Mouse (Mus musculus) ZHBTc4 (cell line): Measurements from ENCODE around the gene Lrch3.
A peak's percentile ranks its signal among the peaks of the same experiment; 100 is the strongest.
"Not testable (repeated sequence)": the region's sequence is repeated elsewhere in the genome, so short reads cannot be mapped to it uniquely, and the experiment has no call there.

Source experiments
- DNase-seq: peaks from one replicate; pipeline ENCODE4 v3.0.0-alpha.2; 2011; ENCODE audit warnings: low read depth, low spot score

Lrch3 gene

DNA sequence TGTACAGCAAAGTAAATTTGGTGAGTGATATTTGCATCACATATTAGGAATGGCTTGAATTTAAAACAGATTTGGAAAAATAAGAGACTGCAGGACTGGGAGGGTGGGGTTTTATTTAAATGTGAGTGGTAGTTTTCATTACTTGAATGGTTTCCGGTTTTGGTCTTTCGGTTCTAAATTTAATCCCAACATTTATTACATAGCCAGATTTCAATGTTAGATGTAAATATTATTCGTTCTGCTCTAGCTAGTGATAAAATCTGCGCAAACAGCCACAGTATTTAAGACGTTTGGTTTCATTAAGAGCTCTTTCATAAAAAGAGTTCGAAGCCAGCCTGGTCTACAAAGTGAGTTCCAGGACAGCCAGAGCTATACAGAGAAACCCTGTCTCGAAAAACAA lies 688 bp upstream of the Lrch3 start:
- no peak for DNase-seq

DNA sequence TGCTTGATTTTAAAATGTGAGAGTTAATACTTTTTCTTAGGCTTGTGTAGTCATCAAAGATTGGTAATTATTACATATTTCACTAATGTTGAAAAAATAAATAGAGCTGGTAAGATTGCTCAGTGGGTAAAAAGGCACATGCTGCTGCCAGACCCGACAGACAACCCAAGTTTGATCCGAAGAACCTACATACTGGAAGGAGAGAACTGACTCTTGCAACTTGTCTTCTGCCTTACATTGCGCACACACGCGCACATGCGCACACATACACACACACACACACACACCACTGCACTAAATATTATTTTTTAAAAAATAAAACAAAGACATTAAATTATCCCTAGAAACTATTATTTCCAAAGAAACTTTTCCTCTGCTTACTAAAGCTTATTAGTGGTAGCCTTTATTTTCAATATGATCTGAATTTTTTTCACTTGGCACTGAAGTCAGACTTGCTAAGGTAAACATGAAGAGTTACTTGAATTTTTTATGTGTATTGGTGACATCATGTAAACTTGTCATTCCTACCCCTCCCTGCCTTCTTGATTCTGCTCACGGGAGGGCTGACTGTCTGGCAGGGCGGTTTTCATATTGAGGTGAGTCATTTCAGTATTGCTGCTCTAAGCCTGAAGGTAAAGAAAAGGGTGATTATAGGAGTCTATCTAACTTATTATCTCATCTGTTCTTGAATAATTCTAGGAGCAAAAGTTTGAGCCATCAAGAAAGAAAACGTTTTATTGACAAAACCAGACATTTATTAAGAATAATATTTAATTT lies 1.6 kb downstream of the Lrch3 start:
- DNase-seq: no peak

DNA sequence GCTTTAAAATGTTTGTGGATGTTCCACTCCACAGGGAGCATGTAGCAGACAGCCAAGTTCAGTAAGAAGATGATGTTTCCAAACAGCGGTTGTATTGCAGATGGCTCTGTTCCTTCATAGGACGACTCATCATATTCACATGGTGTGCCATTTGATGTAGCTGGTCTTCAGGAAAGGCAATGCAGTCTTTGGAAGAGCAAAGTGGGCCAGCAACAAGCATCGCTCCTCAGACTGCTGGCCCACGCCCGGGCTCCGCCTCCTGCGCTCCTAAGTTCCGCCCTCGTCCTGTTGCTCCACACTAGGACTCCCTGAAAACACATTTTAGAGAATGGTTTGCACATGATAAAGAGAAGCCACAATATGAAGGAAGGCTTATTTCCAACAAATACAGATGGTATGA lies 12.7 kb downstream of the Lrch3 start:
- not testable (repeated sequence) for DNase-seq

DNA sequence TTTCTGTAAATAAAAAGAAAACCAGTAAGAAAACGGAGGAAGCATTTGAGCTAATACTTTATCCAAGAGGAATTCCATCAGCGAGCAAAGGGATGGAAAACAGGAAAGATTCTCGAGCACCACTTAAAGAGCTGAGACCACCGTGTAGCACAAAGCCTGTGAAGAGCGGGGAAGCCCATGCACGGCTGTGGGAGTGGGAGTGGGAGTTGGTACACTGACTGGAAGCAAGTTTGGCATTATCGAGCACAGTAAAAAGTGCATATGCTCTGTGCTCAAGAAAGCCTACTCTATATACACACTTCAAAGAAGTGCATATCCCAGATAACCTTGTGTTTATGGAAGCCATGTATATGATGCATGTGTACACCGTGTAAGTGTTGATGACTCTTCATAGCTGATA lies 13.1 kb downstream of the Lrch3 start:
- DNase-seq: no peak

DNA sequence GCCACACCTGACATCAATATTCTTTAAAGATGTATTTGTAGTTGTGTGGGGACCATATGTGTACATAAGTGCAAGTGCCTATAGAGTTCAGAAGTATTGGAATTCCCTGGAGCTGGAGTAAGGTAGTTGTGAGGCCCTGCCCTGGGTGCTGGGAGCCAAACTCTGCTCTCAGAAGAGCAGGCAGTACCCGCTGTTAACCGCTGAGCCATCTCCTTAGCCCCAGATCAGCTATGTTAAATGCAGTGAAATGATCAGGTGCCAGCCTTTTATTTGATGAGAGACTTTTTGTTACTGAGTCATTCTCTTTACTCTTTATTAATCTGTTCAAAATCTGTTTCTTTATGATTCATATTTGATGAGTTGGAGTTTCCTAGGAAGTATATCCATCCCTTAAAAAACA lies 16.0 kb downstream of the Lrch3 start:
- no peak for DNase-seq

DNA sequence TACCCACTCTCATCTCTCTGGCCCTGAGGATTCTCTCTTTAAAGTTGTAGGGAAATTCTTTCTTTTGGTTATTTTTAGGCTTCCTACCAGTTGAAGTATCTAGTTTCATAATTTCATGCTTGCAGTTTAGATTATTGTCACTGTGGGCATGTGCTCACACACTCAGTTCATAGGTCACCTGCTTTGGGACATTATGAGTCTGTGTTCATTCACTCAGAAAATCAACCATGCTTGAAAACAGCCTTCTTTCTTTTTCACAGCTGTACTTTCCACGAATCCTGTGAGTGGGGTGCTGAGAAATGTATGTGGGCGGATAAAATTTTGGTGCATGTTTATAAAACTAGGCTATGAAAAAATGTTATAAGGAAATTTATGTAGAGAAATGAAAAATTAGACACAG lies 20.6 kb downstream of the Lrch3 start:
- DNase-seq: no peak

DNA sequence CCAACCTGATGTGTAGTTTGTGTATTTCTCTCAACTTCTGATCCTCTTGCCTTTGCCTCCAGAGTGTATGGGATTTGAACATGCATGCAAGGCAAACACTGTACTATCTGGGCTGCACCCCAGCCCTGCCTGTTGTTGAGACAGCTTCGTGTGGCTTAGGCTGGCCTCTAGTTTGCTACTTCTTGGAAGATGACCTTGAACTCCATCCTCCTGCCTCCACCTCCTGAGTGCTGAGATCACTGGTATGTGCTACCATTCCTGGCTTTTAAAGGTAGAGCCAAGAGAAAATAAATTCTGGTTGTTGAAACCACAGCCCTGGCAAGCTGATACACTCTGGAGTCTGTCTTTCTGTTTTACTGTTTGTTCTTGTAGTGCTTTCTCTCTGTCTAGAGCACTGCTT lies 21.2 kb downstream of the Lrch3 start:
- no peak for DNase-seq

DNA sequence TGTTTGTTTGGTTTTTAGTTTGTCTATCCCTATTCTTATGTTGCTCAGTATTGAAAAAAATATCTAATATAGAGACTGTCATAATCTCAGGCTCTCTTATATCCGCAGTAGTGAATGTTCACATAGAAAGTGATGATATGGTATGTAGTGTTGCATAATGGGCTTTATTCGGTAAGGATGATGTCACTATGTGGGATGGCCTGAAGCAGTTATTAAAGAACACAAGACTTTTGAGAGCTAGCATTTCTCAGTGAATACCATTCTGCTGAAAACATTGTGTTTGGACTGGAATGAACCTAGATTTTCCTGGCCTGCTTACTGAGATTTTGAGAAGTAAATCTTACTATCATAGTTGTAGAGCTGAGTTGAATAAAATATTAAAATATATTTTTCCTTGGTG lies 23.5 kb downstream of the Lrch3 start:
- no peak for DNase-seq

DNA sequence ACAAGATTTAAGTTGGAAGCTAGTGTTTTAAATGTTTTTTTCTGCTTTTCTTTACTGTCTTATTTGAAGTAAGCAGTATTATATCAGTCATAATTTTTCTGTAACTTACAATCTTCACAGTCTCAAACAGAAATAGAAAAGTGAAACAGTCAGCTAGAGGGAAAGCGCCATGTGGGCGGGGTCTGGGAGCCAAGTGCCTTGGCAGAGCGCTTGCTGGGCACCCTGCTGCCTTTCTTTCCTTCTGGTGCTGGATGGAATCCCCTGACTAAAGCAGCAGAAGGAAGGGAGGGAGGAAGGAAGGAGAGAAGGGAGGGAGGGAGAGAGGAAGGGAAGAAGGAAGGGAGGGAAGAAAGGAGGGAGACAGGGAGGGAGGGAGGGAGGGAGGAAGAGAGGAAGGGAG lies 25.4 kb downstream of the Lrch3 start:
- not testable (repeated sequence) for DNase-seq

DNA sequence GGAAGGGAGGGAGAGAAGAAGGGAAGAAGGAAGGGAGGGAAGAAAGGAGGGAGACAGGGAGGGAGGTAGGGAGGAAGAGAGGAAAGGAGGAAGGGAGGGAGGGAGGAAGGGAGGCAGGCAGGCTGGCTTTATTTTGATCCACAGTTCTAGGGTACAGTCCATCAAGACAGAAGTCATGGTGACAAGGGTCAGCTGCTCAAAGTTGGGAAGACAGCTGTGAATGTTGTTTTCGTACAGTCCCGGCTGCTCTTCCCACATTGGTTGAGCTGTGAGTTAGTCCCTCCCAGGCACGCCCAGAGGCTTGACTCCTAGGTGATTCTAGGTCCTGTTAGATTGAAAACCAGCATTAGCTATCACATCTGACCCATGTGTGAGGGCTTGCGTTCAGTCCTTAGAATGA lies 25.8 kb downstream of the Lrch3 start:
- not testable (repeated sequence) for DNase-seq

DNA sequence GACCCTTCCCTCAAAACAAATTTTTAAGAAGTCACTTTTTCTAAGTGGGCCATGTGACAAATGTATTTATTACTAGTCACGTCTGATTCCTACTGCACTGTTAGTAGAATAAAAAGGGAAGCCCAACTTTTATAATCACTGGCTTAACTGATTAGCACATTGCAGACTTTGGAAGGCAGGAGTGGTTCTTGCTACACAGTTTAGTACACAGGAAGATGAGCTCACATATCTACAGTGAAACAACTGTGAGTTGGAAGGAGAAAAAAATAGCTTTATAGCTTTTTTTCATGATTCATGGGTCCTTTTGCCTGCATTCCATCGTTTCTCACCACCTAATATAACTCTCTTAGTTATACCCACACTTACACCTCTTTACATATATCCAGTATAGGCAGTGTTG lies 27.3 kb downstream of the Lrch3 start:
- not testable (repeated sequence) for DNase-seq

DNA sequence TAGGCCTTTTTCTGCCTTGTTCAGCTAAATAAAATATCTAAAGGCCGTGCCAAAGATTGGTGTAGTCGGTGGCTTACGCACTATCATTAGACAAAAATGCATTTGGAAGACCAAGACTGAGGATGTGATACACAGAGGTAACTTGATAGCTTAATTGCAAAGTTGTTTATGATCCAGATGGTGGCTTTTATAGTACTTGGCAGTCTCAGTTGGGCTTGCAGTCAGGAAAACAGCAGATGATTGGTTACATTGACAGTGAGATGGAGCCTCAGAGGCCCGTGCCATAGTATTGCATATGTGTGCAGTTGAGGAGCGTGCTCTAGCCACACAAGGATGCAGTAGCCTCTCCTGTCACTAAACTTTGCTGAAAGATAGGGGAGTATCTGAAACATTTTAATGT lies 28.8 kb downstream of the Lrch3 start:
- no peak for DNase-seq

DNA sequence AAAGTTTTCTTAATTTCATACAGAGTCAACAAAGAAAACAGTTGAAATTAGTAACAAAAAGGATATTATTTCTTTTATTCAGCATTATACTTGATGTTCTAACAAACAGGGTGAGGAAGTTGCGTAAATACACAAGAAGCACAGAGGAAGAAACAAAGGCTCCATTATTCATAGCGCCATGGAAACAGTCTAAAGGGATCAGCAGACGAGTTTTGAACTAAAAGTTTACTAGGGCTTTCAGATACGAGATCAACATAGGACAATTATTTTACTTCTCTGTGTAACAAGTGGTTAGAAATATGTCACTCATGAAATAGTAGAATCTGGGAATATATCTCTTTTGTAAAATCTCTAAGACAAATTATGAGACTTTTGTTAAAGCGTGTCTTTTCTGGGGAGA lies 31.5 kb downstream of the Lrch3 start:
- no peak for DNase-seq

DNA sequence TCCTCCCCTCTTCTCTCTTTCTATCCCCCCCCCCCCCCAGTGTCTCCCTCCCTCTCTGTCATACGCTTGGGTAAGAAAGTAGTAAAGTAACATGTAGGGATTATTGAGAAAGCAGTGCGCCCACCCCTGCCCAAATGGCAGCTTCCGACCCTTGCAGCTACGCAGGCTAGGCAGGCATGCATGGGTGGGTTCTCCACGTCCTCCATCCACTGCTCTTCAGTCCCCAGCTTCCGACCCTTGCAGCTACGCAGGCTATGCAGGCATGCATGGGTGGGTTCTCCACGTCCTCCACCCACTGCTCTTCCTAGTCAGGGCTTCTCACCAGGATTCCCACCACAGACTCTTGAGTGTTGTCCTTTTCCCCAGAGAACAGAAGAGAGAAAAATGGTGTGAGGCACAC lies 34.1 kb downstream of the Lrch3 start:
- DNase-seq: no peak

DNA sequence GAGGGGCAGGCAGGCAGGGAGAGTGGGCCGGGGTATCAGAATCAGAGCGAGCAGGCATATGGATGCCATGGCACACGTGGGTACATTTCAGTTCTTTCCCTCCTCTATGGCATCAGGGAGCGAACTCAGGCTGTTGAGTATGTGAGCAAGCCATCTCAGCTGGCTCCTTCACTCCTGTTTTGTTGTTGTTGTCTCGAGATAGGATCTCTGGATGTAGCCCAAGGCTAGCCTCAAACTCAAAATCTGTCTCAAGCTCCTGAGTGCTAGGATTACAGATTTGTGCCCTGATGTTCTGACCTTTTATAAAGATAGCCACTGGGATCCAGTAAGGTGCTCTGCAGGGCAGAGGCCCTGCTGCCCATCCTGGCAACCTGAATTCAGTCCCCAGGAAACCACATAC lies 34.8 kb downstream of the Lrch3 start:
- DNase-seq: no peak

DNA sequence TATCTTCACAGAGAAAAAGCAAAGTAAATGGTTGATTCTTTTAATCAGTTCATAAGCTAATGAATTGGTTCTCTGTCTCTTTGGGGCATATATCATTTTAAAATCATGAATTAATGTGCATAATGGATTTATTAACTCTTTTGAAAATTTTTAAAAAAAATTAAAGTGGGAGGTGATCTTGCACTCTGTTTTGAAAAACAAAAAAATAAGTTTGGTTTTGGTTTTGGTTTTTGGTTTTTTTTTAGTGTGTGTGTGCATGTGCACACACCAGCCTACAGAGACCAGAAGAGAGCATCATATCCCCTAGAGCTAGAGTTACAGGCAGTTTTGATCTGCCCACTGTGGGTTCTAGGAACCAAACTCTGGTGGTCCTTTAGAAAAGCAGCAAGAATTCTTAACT lies 35.4 kb downstream of the Lrch3 start:
- no peak for DNase-seq

DNA sequence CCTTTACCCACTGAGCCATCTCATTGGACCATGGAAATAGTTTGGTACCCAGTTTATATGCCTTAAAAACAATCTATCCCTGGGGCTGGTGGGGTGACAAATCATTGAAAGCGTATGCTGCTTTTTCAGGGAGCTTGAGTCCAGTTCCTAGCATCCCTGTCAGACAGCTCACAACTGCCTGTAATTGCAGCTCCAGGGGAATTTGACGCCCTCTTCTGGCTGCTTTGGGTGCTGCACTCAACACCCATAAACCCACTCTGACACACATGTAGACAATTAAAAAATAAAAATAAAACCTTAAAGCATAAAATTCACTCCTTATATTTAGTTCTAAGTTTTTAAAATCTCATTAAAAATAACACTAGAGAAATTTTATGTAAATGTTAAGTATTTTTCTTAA lies 37.2 kb downstream of the Lrch3 start:
- DNase-seq: peak; percentile 76

DNA sequence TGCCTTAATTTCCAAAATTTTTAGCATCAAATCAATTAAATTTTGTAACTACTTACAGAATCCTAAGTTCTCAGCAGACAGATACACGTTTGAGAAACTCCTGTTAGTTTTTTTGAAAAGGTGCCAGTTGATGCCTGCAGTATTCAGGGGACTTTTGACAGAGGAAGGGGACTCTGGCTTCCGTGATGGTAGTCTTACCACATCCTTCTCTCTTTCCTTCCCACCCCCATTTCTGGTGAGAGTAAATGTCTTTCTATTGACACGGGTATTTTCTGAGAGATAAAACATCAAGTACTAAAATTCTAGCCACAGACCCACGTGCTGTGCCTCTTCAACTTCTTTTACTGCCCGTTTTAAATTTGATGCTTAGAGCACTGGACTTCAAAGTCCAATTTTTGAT lies 39.9 kb downstream of the Lrch3 start:
- no peak for DNase-seq

DNA sequence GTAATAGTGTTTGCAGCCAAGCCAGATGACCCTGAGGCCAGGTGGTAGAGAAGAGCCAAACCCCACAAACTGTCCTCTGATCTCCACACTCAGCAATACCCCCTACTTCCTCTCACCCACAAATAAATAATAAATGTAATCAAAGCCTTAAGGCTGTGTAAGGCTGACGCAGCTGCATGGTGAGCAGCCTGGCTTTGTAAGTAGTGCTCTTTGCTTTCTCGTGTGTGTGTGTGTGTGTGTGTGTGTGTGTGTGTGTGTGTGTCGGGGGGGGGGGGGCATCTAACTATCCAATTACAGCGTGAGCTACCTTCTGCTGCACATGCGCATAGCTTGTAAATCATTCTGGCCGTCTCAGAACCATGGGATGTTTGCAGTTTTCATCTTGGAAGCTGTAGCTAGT lies 40.4 kb downstream of the Lrch3 start:
- DNase-seq: no peak

DNA sequence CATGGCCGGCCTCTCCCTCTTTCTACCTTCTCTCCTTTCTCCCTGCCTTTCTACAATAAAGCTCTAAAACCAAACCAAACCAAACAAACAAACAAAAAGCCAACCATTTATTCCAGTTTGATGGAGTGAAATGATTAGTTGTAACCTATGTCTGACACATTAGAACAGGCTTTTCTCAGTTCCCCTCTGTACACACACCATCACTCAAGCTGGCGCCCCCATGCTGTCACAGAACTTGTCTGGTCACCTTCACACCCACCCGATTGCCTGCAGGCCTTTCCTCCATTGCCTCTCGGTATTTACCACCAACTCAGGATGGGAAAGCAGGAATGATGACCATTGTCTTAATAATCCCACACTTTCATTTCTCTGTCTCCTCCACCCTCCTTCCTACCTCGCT lies 43.0 kb downstream of the Lrch3 start:
- DNase-seq: no peak

DNA sequence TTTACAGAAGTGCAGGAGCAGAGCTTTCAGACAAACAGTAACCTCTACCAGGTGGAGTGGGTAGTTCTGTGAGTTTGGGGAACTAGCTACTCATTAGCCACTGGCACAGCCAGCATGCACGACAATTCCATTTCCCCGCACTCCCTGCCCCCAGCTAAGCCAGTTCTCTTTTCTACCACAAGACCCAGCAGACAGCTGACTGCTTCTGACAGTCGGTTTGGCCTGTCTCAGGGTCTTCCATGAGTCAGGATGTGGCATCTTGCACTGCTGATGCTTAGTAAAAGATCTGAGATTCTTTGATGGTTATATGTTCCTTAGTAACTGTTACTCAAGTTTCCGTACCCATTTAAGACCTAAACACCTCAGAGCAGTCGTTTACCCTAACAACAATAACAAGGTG lies 58.6 kb downstream of the Lrch3 start:
- DNase-seq: no peak

DNA sequence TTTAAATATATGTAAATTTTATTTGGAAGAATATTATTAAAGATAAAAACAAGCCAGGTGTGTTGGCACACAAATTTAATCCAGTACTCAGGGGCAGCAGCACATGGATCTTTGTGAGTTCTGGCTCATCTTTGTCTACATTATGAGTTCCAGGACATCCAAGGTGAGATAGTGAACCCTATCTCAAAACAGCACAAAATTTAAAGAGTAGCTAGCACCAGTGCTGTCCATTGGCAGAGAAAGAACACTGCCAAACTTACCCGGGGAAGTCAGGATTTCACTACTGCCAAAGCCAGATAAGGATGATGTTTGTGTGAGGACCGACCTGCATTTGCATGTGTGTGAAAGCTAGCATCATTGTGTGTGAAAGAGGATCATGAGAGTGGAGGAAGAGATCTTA lies 59.1 kb downstream of the Lrch3 start:
- DNase-seq: no peak

DNA sequence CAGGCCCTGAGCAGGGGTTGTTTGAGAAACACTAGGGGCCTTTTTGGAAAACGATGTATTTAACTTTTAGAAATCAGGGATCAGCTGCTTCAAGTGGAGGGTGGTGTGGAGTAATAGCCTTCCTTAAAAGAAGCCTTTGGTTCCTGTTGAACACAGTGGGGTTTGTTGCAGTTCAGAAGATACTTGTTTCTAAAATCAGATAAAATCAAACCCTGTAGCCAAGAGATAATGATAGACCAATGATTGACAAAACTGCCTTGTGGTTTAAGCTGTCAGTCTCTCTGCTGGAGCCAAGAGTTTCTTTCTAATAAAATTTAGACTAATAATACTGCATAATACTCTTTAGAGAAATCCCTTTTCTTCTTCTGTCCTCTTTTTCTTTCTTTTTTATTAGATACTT lies 66.3 kb downstream of the Lrch3 start:
- no peak for DNase-seq

DNA sequence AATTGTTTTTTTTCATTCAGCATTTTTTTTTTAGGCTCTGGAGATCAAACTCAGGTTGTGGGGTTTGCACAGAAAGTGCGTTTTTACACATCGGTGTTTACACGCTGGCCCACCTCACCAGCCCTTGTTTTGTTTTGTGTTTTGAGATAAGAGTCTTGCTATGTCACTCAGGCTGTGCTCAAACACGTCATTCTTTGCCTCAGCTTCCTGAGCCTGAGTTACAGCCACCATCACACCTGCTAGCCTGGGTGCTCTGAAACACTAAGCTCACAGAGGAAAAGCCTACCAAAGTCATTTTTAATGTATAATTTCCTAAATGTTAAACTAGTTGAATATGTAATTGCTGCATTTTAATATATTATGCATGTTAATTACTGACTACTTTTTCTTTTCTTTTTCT lies 67.5 kb downstream of the Lrch3 start:
- no peak for DNase-seq
